Mouse (Mus musculus) spleen, postnatal 0 days (tissue): Measurements from ENCODE around the gene Tax1bp3. TPM values are rescaled to one million over a fixed set of nuclear protein-coding genes. Genes with fewer than 3 reads are reported as not detected.

ENCODE experiments used
- polyA plus RNA-seq: library from polyadenylated mRNA; unstranded; fragments of >200 nt; fragmentation: Nextera tagmentation; extraction: Ambion mirVana; gene quantifications from 2 replicates; pipeline ENCODE4 v1.2.1, GENCODE M21; 2015

Gene Tax1bp3
- polyA plus RNA-seq, result 52.5 and 61.7 TPM in 2 replicates

GRCm38 (mm10) chr11:73176608-73177508, at the start of gene Tax1bp3, which contains the start of gene Emc6:
TSS of gene Tax1bp3 (plus strand) at chr11:73177083.
TSS of gene Emc6 (minus strand) at chr11:73177037.

GRCm38 (mm10) chr11:73137591-73138501, 39.0 kb upstream of the Tax1bp3 start, which contains the start of gene Haspin:
TSS of gene Haspin (minus strand) at chr11:73138294.

GRCm38 (mm10) chr11:73159957-73160810, 16.7 kb upstream of the Tax1bp3 start, which contains the start of gene P2rx5:
TSS of gene P2rx5 (plus strand) at chr11:73160421.

GRCm38 (mm10) chr11:73198603-73199229, 21.8 kb downstream of the Tax1bp3 start, which contains the start of gene Ctns:
TSS of gene Ctns (minus strand) at chr11:73199042.

GRCm38 (mm10) chr11:73199230-73199712, 22.4 kb downstream of the Tax1bp3 start, which contains the start of gene Shpk:
TSS of gene Shpk (plus strand) at chr11:73199460.

Other genes with a start within 250 kb of the Tax1bp3 start
- 17.9 and 24.8 TPM in 2 replicates for gene Atp2a3, start 215.9 kb upstream of the Tax1bp3 start, polyA plus RNA-seq
- 7.6 and 10.4 TPM in 2 replicates for gene P2rx1, start 178.0 kb upstream of the Tax1bp3 start, polyA plus RNA-seq
- 1.1 and 1.9 TPM in 2 replicates for gene Camkk1, start 158.1 kb upstream of the Tax1bp3 start, polyA plus RNA-seq
- 7.1 and 7.3 TPM in 2 replicates for gene Ncbp3, start 129.3 kb upstream of the Tax1bp3 start, polyA plus RNA-seq
- 0.23 and 0.34 TPM in 2 replicates for gene Itgae, start 86.5 kb upstream of the Tax1bp3 start, polyA plus RNA-seq
- 11.8 and 12.4 TPM in 2 replicates for gene Haspin, start 38.8 kb upstream of the Tax1bp3 start, polyA plus RNA-seq
- gene P2rx5, start 16.7 kb upstream of the Tax1bp3 start, polyA plus RNA-seq, result 0.05 and 0.08 TPM in 2 replicates
- 91.9 and 97.3 TPM in 2 replicates for gene Emc6, start within 50 bp of the Tax1bp3 start, polyA plus RNA-seq
- 8.8 and 9.9 TPM in 2 replicates for gene Ctns, start 22.0 kb downstream of the Tax1bp3 start, polyA plus RNA-seq
- 1.9 and 2.0 TPM in 2 replicates for gene Shpk, start 22.4 kb downstream of the Tax1bp3 start, polyA plus RNA-seq
- gene Trpv1, start 57.2 kb downstream of the Tax1bp3 start, polyA plus RNA-seq, result 0.05 and 0.10 TPM in 2 replicates
- gene Trpv3, start 90.3 kb downstream of the Tax1bp3 start, polyA plus RNA-seq, result 0.13 and 0.20 TPM in 2 replicates
- 0.70 and 1.2 TPM in 2 replicates for gene Aspa, start 152.5 kb downstream of the Tax1bp3 start, polyA plus RNA-seq
- not detected in 2 replicates for gene Gm49340, start 152.7 kb downstream of the Tax1bp3 start, polyA plus RNA-seq
- not detected in 2 replicates for gene Spata22, start 152.7 kb downstream of the Tax1bp3 start, polyA plus RNA-seq
- not detected in 2 replicates for gene Olfr20, start 173.7 kb downstream of the Tax1bp3 start, polyA plus RNA-seq
- gene Olfr376, start 194.2 kb downstream of the Tax1bp3 start, polyA plus RNA-seq, result not detected in 2 replicates
- gene Olfr1, start 222.5 kb downstream of the Tax1bp3 start, polyA plus RNA-seq, result not detected in 2 replicates